Mouse (Mus musculus) midbrain, embryonic 13.5 days (tissue): ENCODE data around the gene Gtpbp1. TPM values are rescaled to one million over a fixed set of nuclear protein-coding genes. Genes with fewer than 3 reads are reported as not detected.
A peak's percentile ranks its signal among the peaks of the same experiment; 100 is the strongest.

ENCODE experiments used
- ATAC-seq: fragments of 200-750 bp; cut with Nextera tagmentation; 2 replicates; pipeline ENCODE4 v1.8.0; 2017; ENCODE audit warnings: mild to moderate bottlenecking, moderate TSS enrichment, moderate library complexity
- H3K27ac ChIP-seq: fragments of 300-500 bp; sonication (generic); 2 replicates; pipeline ENCODE4 v1.5.1; 2015; ENCODE audit warnings: inconsistent platforms, mild to moderate bottlenecking, moderate library complexity
- H3K27me3 ChIP-seq: fragments of 300-500 bp; sonication (generic); 2 replicates; pipeline ENCODE4 v1.6.1; 2015; ENCODE audit warnings: mild to moderate bottlenecking, inconsistent platforms
- H3K36me3 ChIP-seq: fragments of 300-500 bp; sonication (generic); 2 replicates; pipeline ENCODE4 v1.6.1; 2015; ENCODE audit warnings: mild to moderate bottlenecking, inconsistent platforms
- H3K4me1 ChIP-seq: fragments of 300-500 bp; sonication (generic); replicated peaks from 2 replicates; pipeline ENCODE4 v1.6.1; 2015; ENCODE audit warnings: inconsistent platforms
- H3K4me2 ChIP-seq: fragments of 300-500 bp; sonication (generic); replicated peaks from 2 replicates; pipeline ENCODE4 v1.6.1; 2015; ENCODE audit warnings: moderate library complexity, mild to moderate bottlenecking, inconsistent platforms
- H3K4me3 ChIP-seq: fragments of 300-500 bp; sonication (generic); replicated peaks from 2 replicates; pipeline ENCODE4 v1.5.1; 2015; ENCODE audit warnings: mild to moderate bottlenecking, inconsistent platforms
- H3K9ac ChIP-seq: fragments of 300-500 bp; sonication (generic); replicated peaks from 2 replicates; pipeline ENCODE4 v1.6.1; 2015; ENCODE audit warnings: mild to moderate bottlenecking, inconsistent platforms
- H3K9me3 ChIP-seq: fragments of 300-500 bp; sonication (generic); 2 replicates; pipeline ENCODE4 v1.6.1; 2016; ENCODE audit warnings: mild to moderate bottlenecking, inconsistent platforms
- WGBS: fragments of 180-500 bp; shearing (Covaris S2); methylation state at CpG from one replicate; pipeline ENCODE4 v1.1.7; 2015; 5-methylcytosine and 5-hydroxymethylcytosine counted together
- polyA plus RNA-seq: library from polyadenylated mRNA; unstranded; fragments of >200 nt; fragmentation: Nextera tagmentation; extraction: Ambion mirVana; gene quantifications from 2 replicates; pipeline ENCODE4 v1.2.1, GENCODE M21; 2015

Gene Gtpbp1
- polyA plus RNA-seq, 1 experiment from 2014 or later = 49.1 TPM

DNA sequence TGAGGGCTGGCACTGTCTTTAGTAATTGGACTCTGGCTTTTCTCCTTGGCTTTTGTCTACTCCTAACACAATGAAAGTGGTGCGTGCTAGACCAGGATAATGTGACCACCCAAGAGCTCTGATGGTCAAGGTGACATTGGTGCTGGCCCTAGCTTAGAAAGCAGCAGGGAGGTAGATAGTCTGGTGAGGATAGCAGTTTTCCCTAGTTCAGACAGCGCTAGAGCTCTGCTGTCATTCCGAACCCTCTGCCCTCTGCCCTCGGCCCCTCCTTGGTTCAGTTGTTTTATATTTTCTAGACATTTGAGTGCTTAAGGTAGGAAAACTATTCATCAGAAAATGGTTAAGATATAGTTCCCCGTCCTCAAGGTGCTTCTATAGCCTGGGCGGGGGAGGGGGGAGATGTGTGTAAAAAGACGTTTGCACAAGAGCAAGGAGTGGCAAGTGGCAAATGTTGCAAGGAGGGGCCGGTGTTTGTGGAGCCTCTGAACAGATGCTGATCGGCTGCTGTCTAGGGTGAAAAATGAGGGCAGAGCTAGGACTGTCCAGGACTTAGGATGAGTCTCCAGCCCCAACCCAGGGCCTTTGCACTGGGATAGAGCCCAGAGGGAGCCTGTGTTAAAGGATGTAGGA lies 7.0 kb downstream of the Gtpbp1 start:
- Histone ChIP-seq H3K4me3 (no peak overlapping the region), H3K27me3 (no peaks in the 10 kb centered on the region), H3K27ac (peak overlapping the region; percentile 60), H3K4me1 (peaks cover 32% of the 10 kb centered on the region), H3K9me3 (no peaks in the 10 kb centered on the region), H3K9ac (no peak overlapping the region), H3K4me2 (no peak overlapping the region), H3K36me3 (peaks cover 20% of the 10 kb centered on the region)
- 82% methylated on average over 9 of the region's 9 CpGs for WGBS
- ATAC-seq = no peak

DNA sequence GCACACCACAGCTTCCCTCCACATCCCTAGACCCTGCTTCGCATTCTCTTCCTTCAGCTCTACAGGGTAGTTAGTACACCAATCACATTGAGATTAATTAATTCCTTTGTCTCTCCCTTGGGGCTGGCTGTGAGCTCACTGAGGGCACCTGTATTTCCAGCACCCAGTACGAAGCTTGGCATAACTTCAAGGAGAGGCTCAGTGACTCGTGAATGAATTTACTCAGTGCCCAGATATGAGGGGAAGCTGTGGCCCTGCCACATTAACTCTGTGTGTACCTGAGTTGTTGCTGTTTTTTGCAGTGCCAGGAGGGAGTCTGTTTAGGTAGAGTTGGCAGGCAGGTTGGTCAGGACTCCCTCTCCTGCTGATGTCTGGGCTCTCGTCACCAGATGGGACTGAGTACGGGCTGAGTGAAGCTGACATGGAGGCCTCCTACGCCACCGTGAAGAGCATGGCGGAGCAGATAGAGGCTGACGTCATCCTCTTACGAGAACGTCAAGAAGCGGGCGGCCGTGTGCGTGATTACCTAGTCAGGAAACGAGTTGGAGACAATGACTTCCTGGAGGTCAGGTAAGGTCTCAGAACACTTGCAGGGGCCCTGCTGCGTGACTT lies 16.1 kb downstream of the Gtpbp1 start:
- 89% methylated on average over 17 of the region's 17 CpGs for WGBS
- Histone ChIP-seq H3K4me3 (no peak overlapping the region), H3K4me2 (no peak overlapping the region), H3K36me3 (peaks cover 54% of the 10 kb centered on the region), H3K27me3 (no peaks in the 10 kb centered on the region), H3K4me1 (no peaks in the 10 kb centered on the region), H3K27ac (no peak overlapping the region), H3K9me3 (no peaks in the 10 kb centered on the region), H3K9ac (no peak overlapping the region)
- no peak for ATAC-seq

DNA sequence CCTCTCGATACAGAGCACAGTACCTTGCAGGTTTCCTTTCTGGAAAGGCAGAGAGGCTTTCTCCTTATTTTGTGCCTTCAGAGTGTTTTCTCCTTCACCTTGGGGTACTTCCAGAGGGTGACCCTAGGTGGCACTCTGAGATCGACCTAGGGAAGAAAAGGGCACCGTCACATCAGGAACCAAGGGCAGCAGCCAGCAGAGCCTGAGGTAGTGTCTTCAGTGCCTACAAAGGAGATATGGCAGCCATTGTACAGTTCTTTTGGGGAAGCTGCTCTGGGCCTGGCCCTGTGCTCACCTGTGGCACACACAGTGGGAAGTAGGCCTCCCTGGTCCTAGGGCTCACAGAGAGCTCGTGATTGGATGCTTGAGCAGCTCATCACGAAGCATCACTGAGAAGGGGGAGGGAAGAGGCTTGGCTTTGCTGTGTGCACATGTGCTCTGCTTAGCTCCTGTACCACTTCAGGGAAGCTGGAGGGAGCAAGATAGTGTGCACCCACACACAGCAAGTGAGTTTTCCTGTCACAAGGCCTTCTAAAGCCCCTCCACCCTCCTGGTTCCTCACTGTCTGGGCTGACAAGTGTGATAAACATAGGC lies 17.7 kb downstream of the Gtpbp1 start:
- ATAC-seq = no peak
- Histone ChIP-seq H3K9ac (no peak overlapping the region), H3K4me1 (no peaks in the 10 kb centered on the region), H3K4me2 (no peak overlapping the region), H3K4me3 (no peak overlapping the region), H3K27ac (no peak overlapping the region), H3K9me3 (no peaks in the 10 kb centered on the region), H3K36me3 (peaks cover 70% of the 10 kb centered on the region), H3K27me3 (no peaks in the 10 kb centered on the region)
- 89% methylated on average over 5 of the region's 5 CpGs for WGBS

DNA sequence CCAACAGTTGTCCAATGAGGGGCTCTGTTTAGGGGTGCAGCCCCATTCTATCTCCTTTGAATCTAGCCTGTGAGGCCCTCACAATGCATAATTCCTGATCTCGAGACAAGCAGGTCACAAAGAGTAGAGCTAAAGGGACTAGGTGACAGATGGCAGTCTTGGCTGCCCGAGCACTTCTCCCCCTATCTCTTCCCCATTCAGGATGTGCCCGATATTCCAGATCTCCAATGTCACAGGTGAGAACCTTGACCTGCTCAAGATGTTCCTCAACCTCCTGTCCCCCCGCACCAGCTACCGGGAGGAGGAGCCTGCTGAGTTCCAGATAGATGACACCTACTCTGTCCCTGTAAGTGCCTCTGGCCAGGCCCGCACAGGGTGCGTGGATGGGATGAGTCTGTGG lies 25.0 kb downstream of the Gtpbp1 start:
- 93% methylated on average over 7 of the region's 7 CpGs for WGBS
- H3K36me3 ChIP-seq = peaks cover 99% of the 10 kb centered on the region

DNA sequence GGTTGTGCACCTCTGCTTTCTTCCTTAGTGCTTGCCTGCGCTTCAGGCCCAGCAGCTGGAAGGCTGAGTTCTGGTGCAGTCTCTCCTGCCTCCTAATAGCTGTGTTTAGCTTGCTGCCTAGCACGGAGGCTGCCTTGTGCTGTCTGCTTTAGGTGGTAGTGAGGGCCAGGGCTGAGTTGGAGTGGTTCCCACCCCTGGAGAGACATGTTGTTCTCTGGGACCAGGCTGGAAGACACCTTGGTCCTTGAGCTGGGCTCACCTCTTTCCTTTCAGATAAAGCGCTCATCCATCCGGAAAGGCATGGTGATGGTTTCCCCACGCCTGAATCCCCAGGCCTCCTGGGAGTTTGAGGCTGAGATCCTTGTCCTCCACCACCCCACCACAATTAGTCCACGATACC lies 26.1 kb downstream of the Gtpbp1 start:
- H3K4me3 ChIP-seq = no peak overlapping the region
- H3K27me3 ChIP-seq = no peaks in the 10 kb centered on the region
- H3K4me2 ChIP-seq = no peak overlapping the region
- peaks cover 97% of the 10 kb centered on the region for H3K36me3 ChIP-seq
- H3K9me3 ChIP-seq = no peaks in the 10 kb centered on the region
- no peaks in the 10 kb centered on the region for H3K4me1 ChIP-seq
- H3K27ac ChIP-seq = no peak overlapping the region
- H3K9ac ChIP-seq = no peak overlapping the region
- no peak for ATAC-seq
- 90% methylated on average over 6 of the region's 6 CpGs for WGBS

More for the DNA sequence above, 25.0 kb downstream of the Gtpbp1 start:
- Histone ChIP-seq H3K4me3 (no peak overlapping the region), H3K27me3 (no peaks in the 10 kb centered on the region), H3K4me1 (no peaks in the 10 kb centered on the region), H3K9me3 (no peaks in the 10 kb centered on the region), H3K27ac (no peak overlapping the region), H3K4me2 (no peak overlapping the region), H3K9ac (no peak overlapping the region)
- no peak for ATAC-seq

DNA sequence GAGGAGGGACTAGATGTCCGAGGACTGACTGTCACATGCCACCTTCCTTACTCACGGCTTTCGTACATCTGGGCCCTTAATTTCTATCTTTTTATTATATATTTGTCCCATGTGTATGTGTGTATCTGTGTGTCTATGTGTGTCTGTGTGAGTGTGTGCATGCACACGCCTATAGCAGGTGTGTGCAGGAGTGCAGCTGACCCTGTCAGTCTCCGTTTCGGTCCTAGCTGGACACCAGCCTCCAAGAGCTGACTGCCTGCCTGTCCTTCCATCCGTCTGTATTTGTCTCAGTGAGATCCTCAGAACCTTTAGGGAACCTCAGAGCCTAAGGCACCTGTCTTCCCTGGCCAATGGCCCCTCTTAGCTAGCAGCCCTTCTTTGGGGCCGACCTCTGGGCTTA lies 29.6 kb downstream of the Gtpbp1 start:
- Histone ChIP-seq H3K36me3 (peaks cover 79% of the 10 kb centered on the region), H3K9me3 (no peaks in the 10 kb centered on the region), H3K9ac (no peak overlapping the region), H3K4me1 (no peaks in the 10 kb centered on the region), H3K4me2 (no peak overlapping the region), H3K4me3 (no peak overlapping the region), H3K27ac (no peak overlapping the region), H3K27me3 (no peaks in the 10 kb centered on the region)
- WGBS = 95% methylated on average over 8 of the region's 8 CpGs
- no peak for ATAC-seq

DNA sequence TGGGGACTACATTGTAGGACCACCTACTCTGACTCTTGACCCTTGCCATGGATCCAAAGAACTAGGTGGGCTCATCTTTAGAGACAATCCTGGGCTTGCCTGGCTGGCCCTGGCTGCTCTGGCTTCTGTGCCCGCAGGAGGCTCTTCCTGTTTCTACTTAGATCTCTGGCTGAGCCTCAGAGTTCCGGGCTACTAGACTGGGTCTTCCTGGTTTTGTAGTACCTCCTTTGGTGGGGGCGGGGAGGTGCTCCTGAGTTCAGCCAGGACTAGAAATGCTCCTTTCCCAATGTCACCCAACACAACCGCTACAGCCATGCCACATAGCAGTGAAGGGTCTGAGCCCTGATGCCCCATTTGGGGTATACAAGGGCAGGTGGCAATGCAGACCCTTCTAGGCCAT lies 30.2 kb downstream of the Gtpbp1 start:
- peaks cover 79% of the 10 kb centered on the region for H3K36me3 ChIP-seq
- no peaks in the 10 kb centered on the region for H3K9me3 ChIP-seq
- no peak overlapping the region for H3K4me3 ChIP-seq
- H3K4me1 ChIP-seq = no peaks in the 10 kb centered on the region
- no peak overlapping the region for H3K4me2 ChIP-seq
- ATAC-seq = no peak
- H3K27ac ChIP-seq = no peak overlapping the region
- H3K9ac ChIP-seq = no peak overlapping the region
- no peaks in the 10 kb centered on the region for H3K27me3 ChIP-seq
- WGBS = 89% methylated on average over 4 of the region's 4 CpGs

DNA sequence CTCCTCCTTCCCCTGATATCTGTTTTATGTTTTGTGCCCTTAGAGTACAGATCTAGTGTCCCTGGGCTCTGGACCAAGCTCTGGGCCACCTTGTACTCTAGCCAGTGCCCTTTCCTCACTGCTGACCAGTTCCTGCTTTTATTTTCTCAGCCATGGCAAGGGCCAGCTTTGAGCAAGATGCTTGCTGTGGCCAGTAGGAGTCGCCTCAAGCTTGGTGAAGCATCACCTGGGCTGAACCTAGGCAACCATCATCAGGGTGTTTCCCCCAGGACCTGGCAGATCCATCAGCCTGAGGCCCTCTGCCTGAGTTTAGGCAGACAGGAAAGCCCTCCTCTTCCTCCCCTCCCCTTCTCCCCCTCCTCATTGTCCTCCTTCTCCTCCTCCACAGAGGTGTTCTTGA lies 32.8 kb downstream of the Gtpbp1 start:
- H3K9ac ChIP-seq = no peak overlapping the region
- ATAC-seq = peak; percentile 51; the same call in 1 of the 2 replicates
- H3K27ac ChIP-seq = peak overlapping the region; percentile 56; the same call in 1 of the 2 replicates
- no peaks in the 10 kb centered on the region for H3K4me1 ChIP-seq
- H3K36me3 ChIP-seq = peaks cover 79% of the 10 kb centered on the region
- no peak overlapping the region for H3K4me2 ChIP-seq
- no peaks in the 10 kb centered on the region for H3K27me3 ChIP-seq
- no peaks in the 10 kb centered on the region for H3K9me3 ChIP-seq
- H3K4me3 ChIP-seq = no peak overlapping the region
- WGBS = 14% methylated on average over 1 of the region's 1 CpGs

DNA sequence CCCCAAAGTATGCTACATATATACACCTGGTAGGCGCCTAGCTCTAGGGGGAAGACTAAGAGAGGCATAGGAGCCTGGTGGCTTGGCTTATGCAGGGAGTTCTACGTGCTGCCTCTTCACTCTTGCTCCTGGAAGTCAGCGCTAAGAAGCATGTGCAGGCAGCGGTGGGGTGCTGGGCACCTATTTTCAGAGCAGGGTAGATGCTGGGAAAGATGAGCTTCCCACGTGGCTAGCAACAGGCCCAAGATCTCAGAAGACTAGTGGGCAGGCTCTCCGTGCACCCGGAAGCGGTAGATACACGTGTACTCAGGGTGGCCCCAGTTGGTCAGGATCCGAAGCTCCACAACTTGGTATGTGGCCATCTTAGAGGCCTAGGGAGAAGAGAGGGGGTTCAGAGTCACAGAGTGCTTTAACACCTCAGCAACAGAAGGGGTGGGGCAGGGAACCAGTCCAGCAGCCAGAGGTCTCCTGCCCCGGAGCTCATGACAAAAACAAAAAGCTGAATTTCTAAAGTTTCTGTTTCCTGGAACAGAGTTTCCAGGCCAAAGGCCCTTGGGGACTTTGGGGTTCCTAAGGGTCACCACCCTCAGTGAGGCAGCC lies 34.6 kb downstream of the Gtpbp1 start:
- Histone ChIP-seq H3K27me3 (no peaks in the 10 kb centered on the region), H3K4me2 (no peak overlapping the region), H3K4me1 (no peaks in the 10 kb centered on the region), H3K9ac (no peak overlapping the region), H3K4me3 (no peak overlapping the region), H3K27ac (no peak overlapping the region), H3K36me3 (peaks cover 79% of the 10 kb centered on the region), H3K9me3 (no peaks in the 10 kb centered on the region)
- WGBS = 93% methylated on average over 11 of the region's 11 CpGs
- ATAC-seq = no peak

DNA sequence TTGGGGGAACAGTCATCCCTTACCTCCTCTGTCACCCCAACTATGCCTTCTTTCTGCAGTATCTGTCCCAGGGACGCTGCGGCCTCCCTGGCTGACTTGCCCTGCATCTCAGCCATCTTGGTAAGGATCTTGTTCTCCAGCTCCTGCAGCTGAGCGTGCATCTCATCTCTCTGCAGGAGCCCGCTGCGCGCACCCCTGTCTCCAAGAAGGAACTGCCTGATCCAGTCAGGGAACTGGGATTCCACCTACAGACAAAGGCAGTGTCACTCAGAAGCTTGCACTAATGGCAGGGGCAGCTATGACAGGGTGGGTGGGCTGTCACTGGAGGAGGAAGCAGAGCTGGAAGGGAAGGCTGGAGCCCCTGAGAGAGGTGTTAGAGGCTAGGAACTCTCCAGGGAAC lies 37.2 kb downstream of the Gtpbp1 start:
- 77% methylated on average over 6 of the region's 6 CpGs for WGBS
- Histone ChIP-seq H3K27me3 (no peaks in the 10 kb centered on the region), H3K9ac (0 out of 2 replicates have a peak overlapping the region, but pooled peaks have one; percentile 1), H3K4me2 (no peak overlapping the region), H3K36me3 (peaks cover 87% of the 10 kb centered on the region), H3K4me3 (no peak overlapping the region), H3K27ac (0 out of 2 replicates have a peak overlapping the region, but pooled peaks have one; percentile 19), H3K9me3 (no peaks in the 10 kb centered on the region), H3K4me1 (no peaks in the 10 kb centered on the region)
- no peak for ATAC-seq

DNA sequence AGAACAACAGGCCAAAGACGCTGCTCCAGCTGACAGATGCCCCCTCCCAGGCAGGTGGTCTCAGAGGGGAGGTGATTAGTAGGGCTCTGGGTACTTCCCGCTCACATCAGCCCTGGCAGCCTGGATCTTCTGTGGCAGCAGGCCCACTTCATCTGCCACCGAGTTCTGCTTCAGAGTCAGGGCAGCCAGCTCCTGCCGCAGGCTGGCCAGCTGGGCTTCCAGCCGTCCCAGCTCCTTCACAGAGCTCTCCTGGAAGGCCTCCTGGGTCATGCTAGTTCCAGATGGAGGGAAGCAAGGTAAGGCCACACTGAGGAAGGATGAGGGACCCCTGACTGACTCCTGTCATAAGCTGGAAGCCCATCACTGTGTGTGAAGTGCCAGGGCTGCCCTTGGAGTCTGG lies 37.7 kb downstream of the Gtpbp1 start:
- Histone ChIP-seq H3K4me2 (no peak overlapping the region), H3K9ac (0 out of 2 replicates have a peak overlapping the region, but pooled peaks have one; percentile 1), H3K27me3 (no peaks in the 10 kb centered on the region), H3K9me3 (no peaks in the 10 kb centered on the region), H3K27ac (0 out of 2 replicates have a peak overlapping the region, but pooled peaks have one; percentile 19), H3K36me3 (peaks cover 92% of the 10 kb centered on the region), H3K4me1 (no peaks in the 10 kb centered on the region), H3K4me3 (no peak overlapping the region)
- no peak for ATAC-seq
- 53% methylated on average over 5 of the region's 5 CpGs for WGBS

DNA sequence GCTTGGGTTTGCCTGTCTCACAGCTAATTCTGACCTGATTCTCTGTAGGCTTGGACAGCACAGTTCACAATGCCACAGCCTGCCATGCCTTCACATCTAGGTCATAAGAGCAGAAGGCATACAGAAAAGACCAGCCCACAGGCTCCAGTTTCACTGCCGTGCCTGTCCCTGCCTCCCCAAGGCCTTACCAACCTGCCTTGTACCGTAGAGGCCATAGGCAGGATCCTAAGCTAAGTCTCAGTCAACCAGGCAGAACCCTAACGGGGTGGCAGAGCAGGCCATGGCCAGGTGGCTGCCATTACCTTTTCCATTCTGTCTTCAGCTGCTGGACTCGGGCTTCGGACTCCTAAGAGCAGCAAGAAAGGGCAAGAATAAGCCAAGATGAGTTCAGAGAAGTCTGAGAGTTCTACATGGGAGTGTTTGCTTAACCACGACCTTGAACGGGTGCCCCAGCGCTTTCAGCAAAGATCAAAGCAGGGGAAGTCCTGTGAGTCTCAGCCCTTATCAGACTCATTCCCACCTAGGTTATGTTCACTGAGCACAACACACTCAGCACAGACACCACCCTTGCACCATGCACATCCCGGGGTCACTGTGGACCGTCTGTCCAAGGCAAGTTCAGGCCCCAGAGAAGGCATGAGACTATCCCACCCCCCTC lies 38.2 kb downstream of the Gtpbp1 start:
- no peaks in the 10 kb centered on the region for H3K27me3 ChIP-seq
- H3K9ac ChIP-seq = no peak overlapping the region
- no peak overlapping the region for H3K4me3 ChIP-seq
- H3K4me1 ChIP-seq = no peaks in the 10 kb centered on the region
- H3K9me3 ChIP-seq = no peaks in the 10 kb centered on the region
- no peak overlapping the region for H3K27ac ChIP-seq
- 91% methylated on average over 10 of the region's 10 CpGs for WGBS
- H3K36me3 ChIP-seq = peaks cover 93% of the 10 kb centered on the region
- ATAC-seq = no peak
- H3K4me2 ChIP-seq = no peak overlapping the region
